Mouse (Mus musculus) megakaryocyte, embryonic 14.5 days (primary cell): ENCODE results near the gene Ryr1.

ENCODE experiments used
- FLI1 ChIP-seq: IDR thresholded peaks from 2 replicates; pipeline ENCODE4 v1.6.1; 2012; ENCODE audit warnings: low read length, inconsistent platforms, mixed read lengths
- GATA1 ChIP-seq: IDR thresholded peaks from 3 replicates; pipeline ENCODE4 v1.6.1; 2012; ENCODE audit warnings: mixed read lengths, low read length, inconsistent platforms, borderline replicate concordance

GRCm38 (mm10) chr7:28972542-28972985 lies 152.4 kb downstream of the Ryr1 start:
- TF ChIP-seq GATA1 (no peak), FLI1 (no peak)
